Mouse (Mus musculus) liver, embryonic 15.5 days (tissue): ENCODE measurements around the gene Adam11. TPM values are rescaled to one million over a fixed set of nuclear protein-coding genes. Genes with fewer than 3 reads are reported as not detected.
A peak's percentile ranks its signal among the peaks of the same experiment; 100 is the strongest.

Experiments used
- ATAC-seq: fragments of 200-750 bp; cut with Nextera tagmentation; 2 replicates; pipeline ENCODE4 v1.8.0; 2017; ENCODE audit warnings: moderate number of reproducible peaks, mild to moderate bottlenecking, moderate library complexity; ENCODE audit not compliant: insufficient read depth
- H3K27ac ChIP-seq: fragments of 300-500 bp; sonication (generic); replicated peaks from 2 replicates; pipeline ENCODE4 v1.5.1; 2015; ENCODE audit warnings: mild to moderate bottlenecking, inconsistent platforms
- H3K27me3 ChIP-seq: fragments of 300-500 bp; sonication (generic); 2 replicates; pipeline ENCODE4 v1.6.1; 2015; ENCODE audit warnings: mild to moderate bottlenecking, inconsistent platforms
- H3K36me3 ChIP-seq: fragments of 300-500 bp; sonication (generic); replicated peaks from 2 replicates; pipeline ENCODE4 v1.6.1; 2015; ENCODE audit warnings: moderate library complexity, mild to moderate bottlenecking, inconsistent platforms
- H3K4me1 ChIP-seq: fragments of 300-500 bp; sonication (generic); replicated peaks from 2 replicates; pipeline ENCODE4 v1.6.1; 2015; ENCODE audit warnings: inconsistent platforms
- H3K4me2 ChIP-seq: fragments of 300-500 bp; sonication (generic); 2 replicates; pipeline ENCODE4 v1.6.1; 2015; ENCODE audit warnings: moderate library complexity, mild to moderate bottlenecking, inconsistent platforms
- H3K4me3 ChIP-seq: fragments of 300-500 bp; sonication (generic); replicated peaks from 2 replicates; pipeline ENCODE4 v1.5.1; 2015; ENCODE audit warnings: mild to moderate bottlenecking, inconsistent platforms
- H3K9ac ChIP-seq: fragments of 300-500 bp; sonication (generic); 2 replicates; pipeline ENCODE4 v1.6.1; 2015; ENCODE audit warnings: moderate library complexity, mild to moderate bottlenecking, inconsistent platforms
- H3K9me3 ChIP-seq: fragments of 300-500 bp; sonication (generic); replicated peaks from 2 replicates; pipeline ENCODE4 v1.6.1; 2016; ENCODE audit warnings: inconsistent platforms
- WGBS: fragments of 180-500 bp; shearing (Covaris S2); methylation state at CpG from one replicate; pipeline ENCODE4 v1.1.7; 2015; ENCODE audit warnings: mixed read lengths; ENCODE audit not compliant: insufficient replicate concordance; 5-methylcytosine and 5-hydroxymethylcytosine counted together
- polyA plus RNA-seq: library from polyadenylated mRNA; unstranded; fragments of >200 nt; fragmentation: Nextera tagmentation; extraction: Ambion mirVana; gene quantifications from 2 replicates; pipeline ENCODE4 v1.2.1, GENCODE M21; 2015

Gene Adam11
- polyA plus RNA-seq, 1 experiment from 2014 or later: 0.08 TPM

GRCm38 (mm10) chr11:102753591-102754324 is 7.5 kb upstream of the Adam11 start:
- WGBS: 23% methylated on average over 18 of the region's 18 CpGs
- no peak for ATAC-seq
- H3K36me3 ChIP-seq: no peaks in the 10 kb centered on the region
- no peak overlapping the region for H3K9ac ChIP-seq
- H3K27ac ChIP-seq: no peak overlapping the region
- H3K4me3 ChIP-seq: no peak overlapping the region
- no peaks in the 10 kb centered on the region for H3K9me3 ChIP-seq
- H3K27me3 ChIP-seq: no peaks in the 10 kb centered on the region
- H3K4me2 ChIP-seq: peak overlapping the region; percentile 18; the same call in 1 of the 2 replicates
- no peaks in the 10 kb centered on the region for H3K4me1 ChIP-seq

DNA sequence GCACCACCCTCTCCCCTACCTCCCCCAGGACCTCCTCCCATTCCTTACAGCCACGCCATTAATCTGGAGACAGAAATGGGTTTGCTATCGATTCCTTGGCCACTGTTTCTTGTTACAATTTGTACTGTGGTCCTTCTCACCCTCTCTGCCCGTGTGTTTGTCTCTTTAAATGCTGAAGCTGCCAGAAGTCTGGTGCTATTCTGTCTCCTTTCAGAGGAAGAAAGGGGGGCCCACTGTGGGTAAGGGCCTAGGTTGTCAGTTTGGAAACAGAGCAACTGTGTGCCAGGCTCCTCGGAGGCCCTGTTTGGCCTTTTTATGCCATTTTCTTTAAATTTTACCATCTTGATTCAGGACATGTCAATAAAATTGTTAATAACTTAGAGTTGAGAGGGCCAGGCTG is 6.8 kb upstream of the Adam11 start:
- H3K4me1 ChIP-seq: no peaks in the 10 kb centered on the region
- 26% methylated on average over 4 of the region's 4 CpGs for WGBS
- H3K9ac ChIP-seq: no peak overlapping the region
- no peak overlapping the region for H3K27ac ChIP-seq
- no peak overlapping the region for H3K4me2 ChIP-seq
- no peak for ATAC-seq
- H3K9me3 ChIP-seq: no peaks in the 10 kb centered on the region
- H3K27me3 ChIP-seq: peaks cover 2% of the 10 kb centered on the region
- no peak overlapping the region for H3K4me3 ChIP-seq
- no peaks in the 10 kb centered on the region for H3K36me3 ChIP-seq

DNA sequence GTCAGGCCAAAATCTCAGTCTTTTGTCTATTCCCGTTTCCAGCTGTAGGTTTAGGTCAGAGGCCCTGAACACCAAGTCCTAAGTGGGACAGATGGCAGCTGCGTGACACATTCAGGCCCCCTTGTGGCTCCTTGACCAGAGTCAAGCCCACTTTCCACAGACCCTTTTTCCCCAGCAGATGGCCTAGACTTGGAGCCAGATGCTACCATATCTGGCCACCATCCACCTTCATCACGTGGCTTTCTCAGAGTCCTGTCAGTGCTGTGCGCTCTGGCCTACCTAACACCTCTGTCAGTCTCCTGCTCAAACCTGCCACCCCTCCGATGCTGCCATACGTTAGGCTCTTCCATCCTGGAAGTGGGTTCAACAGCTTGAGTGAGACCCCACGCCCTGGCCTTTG is 5.8 kb upstream of the Adam11 start:
- Histone ChIP-seq H3K4me3 (no peak overlapping the region), H3K27me3 (peaks cover 12% of the 10 kb centered on the region), H3K4me2 (no peak overlapping the region), H3K27ac (no peak overlapping the region), H3K4me1 (no peaks in the 10 kb centered on the region), H3K9me3 (no peaks in the 10 kb centered on the region), H3K36me3 (no peaks in the 10 kb centered on the region), H3K9ac (no peak overlapping the region)
- ATAC-seq: no peak
- 66% methylated on average over 7 of the region's 7 CpGs for WGBS

- Histone ChIP-seq H3K9ac (no peak overlapping the region), H3K27me3 (peaks cover 47% of the 10 kb centered on the region), H3K4me2 (no peak overlapping the region), H3K27ac (no peak overlapping the region), H3K9me3 (no peaks in the 10 kb centered on the region), H3K4me3 (no peak overlapping the region), H3K4me1 (peaks cover 5% of the 10 kb centered on the region), H3K36me3 (no peaks in the 10 kb centered on the region)
- WGBS: 59% methylated on average over 2 of the region's 2 CpGs
- ATAC-seq: no peak
Measured at GRCm38 (mm10) chr11:102758977-102759376, 2.3 kb upstream of the Adam11 start.

DNA sequence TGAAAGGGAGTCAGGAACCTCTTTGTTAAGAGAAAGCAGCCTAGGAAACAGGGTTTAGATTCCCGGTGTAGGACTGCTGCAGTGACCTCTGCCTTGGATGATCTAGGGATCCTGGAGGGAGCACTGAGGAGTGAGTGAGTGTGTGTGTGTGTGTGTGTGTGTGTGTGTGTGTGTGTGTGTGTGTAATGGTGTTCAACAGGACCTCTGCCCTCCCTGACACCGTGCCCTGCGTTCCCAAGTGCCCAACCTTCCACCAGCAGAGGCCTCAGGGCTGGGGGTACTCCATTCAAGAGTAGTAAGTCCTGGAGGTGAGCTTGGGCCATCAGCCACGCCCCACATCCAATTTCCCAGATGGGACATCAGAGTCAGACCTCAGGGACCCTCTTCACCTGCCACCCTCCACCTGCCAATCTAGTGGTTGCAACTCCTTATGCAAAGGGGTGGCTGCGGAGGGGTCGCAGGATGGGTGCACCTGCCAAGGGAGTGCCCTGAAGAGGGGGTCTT is 382 bp upstream of the Adam11 start:
- H3K27me3 ChIP-seq: peaks cover 47% of the 10 kb centered on the region
- H3K4me2 ChIP-seq: peak overlapping the region; percentile 69
- H3K4me1 ChIP-seq: peaks cover 5% of the 10 kb centered on the region
- H3K27ac ChIP-seq: no peak overlapping the region
- H3K9me3 ChIP-seq: no peaks in the 10 kb centered on the region
- H3K4me3 ChIP-seq: peak overlapping the region; percentile 47
- 30% methylated on average over 6 of the region's 6 CpGs for WGBS
- ATAC-seq: no peak
- no peak overlapping the region for H3K9ac ChIP-seq
- no peaks in the 10 kb centered on the region for H3K36me3 ChIP-seq

GRCm38 (mm10) chr11:102762248-102762647 is 1.0 kb downstream of the Adam11 start:
- peak overlapping the region; percentile 47 for H3K4me3 ChIP-seq
- no peaks in the 10 kb centered on the region for H3K36me3 ChIP-seq
- ATAC-seq: no peak
- no peak overlapping the region for H3K9ac ChIP-seq
- no peak overlapping the region for H3K27ac ChIP-seq
- no peaks in the 10 kb centered on the region for H3K9me3 ChIP-seq
- peaks cover 47% of the 10 kb centered on the region for H3K27me3 ChIP-seq
- H3K4me2 ChIP-seq: peak overlapping the region; percentile 69
- 9% methylated on average over 15 of the region's 15 CpGs for WGBS
- H3K4me1 ChIP-seq: peaks cover 5% of the 10 kb centered on the region

GRCm38 (mm10) chr11:102763009-102763767 is 1.9 kb downstream of the Adam11 start:
- no peak overlapping the region for H3K4me3 ChIP-seq
- no peak overlapping the region for H3K27ac ChIP-seq
- no peak for ATAC-seq
- no peaks in the 10 kb centered on the region for H3K36me3 ChIP-seq
- H3K9ac ChIP-seq: no peak overlapping the region
- no peak overlapping the region for H3K4me2 ChIP-seq
- H3K4me1 ChIP-seq: peaks cover 5% of the 10 kb centered on the region
- H3K9me3 ChIP-seq: no peaks in the 10 kb centered on the region
- 63% methylated on average over 11 of the region's 11 CpGs for WGBS
- peaks cover 47% of the 10 kb centered on the region for H3K27me3 ChIP-seq

GRCm38 (mm10) chr11:102765416-102765815 is 4.2 kb downstream of the Adam11 start:
- no peak for ATAC-seq
- no peak overlapping the region for H3K4me3 ChIP-seq
- 67% methylated on average over 5 of the region's 5 CpGs for WGBS
- no peaks in the 10 kb centered on the region for H3K36me3 ChIP-seq
- H3K4me2 ChIP-seq: no peak overlapping the region
- no peak overlapping the region for H3K9ac ChIP-seq
- H3K4me1 ChIP-seq: peaks cover 5% of the 10 kb centered on the region
- no peak overlapping the region for H3K27ac ChIP-seq
- peaks cover 35% of the 10 kb centered on the region for H3K27me3 ChIP-seq
- no peaks in the 10 kb centered on the region for H3K9me3 ChIP-seq

DNA sequence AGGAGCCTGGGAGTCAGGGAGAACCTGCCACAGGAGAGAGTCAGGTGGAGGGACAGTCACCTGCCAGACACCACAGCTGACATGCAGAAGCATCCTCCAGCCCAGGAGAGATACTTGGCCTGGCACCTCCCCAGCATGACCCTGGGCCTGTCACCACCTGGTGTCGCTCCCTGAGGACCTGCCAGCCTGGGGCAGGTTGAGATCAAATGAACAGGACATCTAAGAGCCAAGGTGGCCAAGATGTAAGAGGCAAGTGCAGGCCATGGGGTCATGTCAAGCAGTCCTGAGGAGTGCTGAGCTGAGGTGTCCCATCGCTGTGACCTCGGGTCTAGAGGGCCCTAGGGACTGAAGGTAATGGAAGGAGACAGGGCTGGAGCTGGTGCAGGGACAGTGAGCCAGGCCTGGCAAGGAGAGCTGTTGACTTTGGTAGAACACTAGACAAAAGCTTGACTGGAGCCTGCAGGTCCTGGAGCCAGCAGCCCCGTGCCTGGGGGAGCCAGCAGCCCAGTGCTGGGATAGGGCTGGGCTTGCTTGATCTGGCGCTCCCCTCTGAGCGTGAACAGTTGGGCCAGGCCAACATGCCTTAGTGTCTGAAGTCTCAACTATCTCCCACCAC is 5.9 kb downstream of the Adam11 start:
- Histone ChIP-seq H3K27me3 (peaks cover 30% of the 10 kb centered on the region), H3K4me3 (no peak overlapping the region), H3K9ac (no peak overlapping the region), H3K36me3 (no peaks in the 10 kb centered on the region), H3K4me1 (peaks cover under 1% of the 10 kb centered on the region; the same call in 1 of the 2 replicates), H3K27ac (no peak overlapping the region), H3K9me3 (no peaks in the 10 kb centered on the region), H3K4me2 (no peak overlapping the region)
- 52% methylated on average over 6 of the region's 6 CpGs for WGBS
- ATAC-seq: no peak

DNA sequence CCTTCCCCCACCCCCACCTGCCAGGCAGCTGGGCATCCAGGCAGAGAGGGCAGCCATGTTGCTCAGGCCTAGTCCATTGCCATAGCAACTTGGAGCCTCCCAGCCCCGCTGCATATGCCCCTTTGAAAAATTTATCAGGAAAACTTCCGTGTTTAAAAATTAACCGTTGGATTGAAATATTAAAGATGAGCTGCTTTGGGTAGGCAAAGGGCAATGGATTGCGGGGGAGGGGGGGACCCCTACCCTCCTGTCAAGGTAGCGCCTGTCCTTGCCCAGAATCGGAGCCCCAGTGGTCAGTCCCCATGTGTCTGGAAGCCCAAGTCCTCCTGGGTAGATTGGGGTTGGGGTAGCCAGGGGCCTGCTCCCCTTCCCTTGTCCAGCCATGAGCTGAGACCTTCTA is 7.9 kb downstream of the Adam11 start:
- Histone ChIP-seq H3K27ac (no peak overlapping the region), H3K9ac (no peak overlapping the region), H3K27me3 (peaks cover 31% of the 10 kb centered on the region), H3K9me3 (no peaks in the 10 kb centered on the region), H3K36me3 (no peaks in the 10 kb centered on the region), H3K4me1 (peaks cover 3% of the 10 kb centered on the region), H3K4me3 (no peak overlapping the region), H3K4me2 (no peak overlapping the region)
- ATAC-seq: no peak
- WGBS: 60% methylated on average over 6 of the region's 6 CpGs

DNA sequence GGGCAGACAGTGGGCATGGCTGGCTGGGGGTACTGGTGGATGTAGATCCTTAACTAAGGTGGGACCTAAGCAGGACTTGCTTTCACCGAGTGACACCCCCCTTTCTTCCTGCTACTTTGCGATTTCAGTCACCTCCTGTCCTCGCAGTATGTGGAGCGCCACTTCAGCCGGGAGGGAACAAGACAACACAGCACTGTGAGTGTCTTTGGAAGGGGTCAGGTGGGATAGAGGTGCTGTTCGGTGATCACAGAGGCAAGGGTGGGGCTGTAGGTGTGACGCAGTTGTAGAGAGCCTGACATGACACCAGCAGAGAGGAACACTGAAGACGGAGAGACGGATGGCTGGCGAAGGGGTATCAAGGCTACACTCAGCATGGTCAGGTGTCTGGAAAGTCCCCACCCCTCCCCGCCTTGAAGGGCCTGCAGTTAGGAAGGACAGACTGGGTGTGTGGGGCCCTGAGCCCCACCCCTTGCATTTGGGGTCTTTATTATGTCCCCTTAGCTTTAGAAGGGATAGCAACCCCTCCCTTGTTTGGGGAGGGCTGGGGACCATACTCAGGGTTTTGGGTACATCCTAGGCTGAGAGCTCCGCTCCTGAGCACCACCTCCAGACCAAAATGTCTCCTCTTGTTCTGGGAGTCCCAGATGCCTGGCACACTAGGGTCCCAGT is 8.9 kb downstream of the Adam11 start:
- 68% methylated on average over 12 of the region's 12 CpGs for WGBS
- H3K27me3 ChIP-seq: peaks cover 41% of the 10 kb centered on the region

More for the DNA sequence above, 8.9 kb downstream of the Adam11 start:
- Histone ChIP-seq H3K4me1 (peaks cover 12% of the 10 kb centered on the region), H3K36me3 (no peaks in the 10 kb centered on the region), H3K4me3 (no peak overlapping the region), H3K27ac (no peak overlapping the region), H3K9ac (no peak overlapping the region), H3K9me3 (no peaks in the 10 kb centered on the region), H3K4me2 (no peak overlapping the region)
- no peak for ATAC-seq
